In genomic region chr10:84910758-84911384, GRCm38 (mm10) we compare ENCODE assay signal across 12 mouse cellular contexts. TPM values are rescaled to one million over a fixed set of nuclear protein-coding genes. Genes with fewer than 3 reads are reported as not detected.
DNase-seq lines count a peak whose midpoint lies in the region; ATAC-seq and TF ChIP-seq lines count a peak whose summit lies in the region.
"Had no signal": no experiment of that assay in that cellular context is flagged by ENCODE, and none has a peak within 500 bp of the region (broad histone marks: within the 10 kb centered on the region; RNA-seq: fewer than 3 reads in every experiment).

No protein-coding gene starts in this region.

- peak overlapping the region; percentile 44; the same call in 1 of the 2 replicates for H3K27ac ChIP-seq in hindbrain, embryonic 13.5 days
- no peak overlapping the region for H3K27ac ChIP-seq in hindbrain, postnatal 0 days
- peak overlapping the region; percentile 84 for H3K27ac ChIP-seq in ES-E14 (ENCODE audit: insufficient read depth, low read depth, low read length, poor library complexity, severe bottlenecking)
- H3K27ac ChIP-seq in forebrain, embryonic 14.5 days (ENCODE audit: low read depth, low read length) = no peak overlapping the region
- H3K27ac ChIP-seq: embryonic facial prominence, embryonic 13.5 days had no signal

- in situ Hi-C loops in ES-E14 (cut with MboI; ENCODE audit: low sequenced_read_pairs in 2 of 2, unreplicated experiment in 2 of 2) = no loop called here

- peaks cover 31% of the 10 kb centered on the region for H3K4me1 ChIP-seq in hindbrain, embryonic 13.5 days (replicated peaks)
- peaks cover 14% of the 10 kb centered on the region for H3K4me1 ChIP-seq in hindbrain, postnatal 0 days (ENCODE audit: insufficient read depth, low read length)
- H3K4me1 ChIP-seq in E14TG2a.4 (replicated peaks; ENCODE audit: low read depth, low read length) (peaks cover 88% of the 10 kb centered on the region), ES-E14 (ENCODE audit: control insufficient read depth in 2 of 2, insufficient read depth in 2 of 2, low read length in 2 of 2, poor library complexity in 1 of 2) (peaks cover 6 to 30% of the 10 kb centered on the region in 2 experiments; a peak in 3 of 4 replicates)
- peaks cover 16% of the 10 kb centered on the region for H3K4me1 ChIP-seq in forebrain, embryonic 14.5 days (ENCODE audit: control insufficient read depth, insufficient read depth, low read length)

- no peak overlapping the region for H3K4me3 ChIP-seq in hindbrain, embryonic 13.5 days
- no peak overlapping the region for H3K4me3 ChIP-seq in hindbrain, postnatal 0 days (ENCODE audit: low read length)
- H3K4me3 ChIP-seq in E14TG2a.4 (replicated peaks; ENCODE audit: low read length) (peak overlapping the region; percentile 70), ES-E14 (ENCODE audit: insufficient read depth in 1 of 2, low read depth in 1 of 2, low read length in 2 of 2, poor library complexity in 1 of 2, severe bottlenecking in 1 of 2) (no peak overlapping the region)
- H3K4me3 ChIP-seq in forebrain, embryonic 14.5 days (ENCODE audit: low read depth, low read length) = no peak overlapping the region
- H3K4me3 ChIP-seq: embryonic facial prominence, embryonic 13.5 days had no signal

- no peak for ATAC-seq in hindbrain, embryonic 13.5 days (ENCODE audit: low FRiP score)
- ATAC-seq in hindbrain, postnatal 0 days = no peak
- peak; percentile 62 for ATAC-seq in forebrain, embryonic 14.5 days

- no peaks in the 10 kb centered on the region for H3K36me3 ChIP-seq in hindbrain, embryonic 13.5 days
- no peaks in the 10 kb centered on the region for H3K36me3 ChIP-seq in hindbrain, postnatal 0 days (ENCODE audit: insufficient read depth, low read length)
- H3K36me3 ChIP-seq in E14TG2a.4 (ENCODE audit: insufficient read depth, low read length) = no peaks in the 10 kb centered on the region
- H3K36me3 ChIP-seq in ES-E14 (ENCODE audit: control insufficient read depth, insufficient read depth, low read length, poor library complexity, severe bottlenecking) = no peaks in the 10 kb centered on the region; the same call in 1 of the 2 replicates
- H3K36me3 ChIP-seq in forebrain, embryonic 14.5 days (ENCODE audit: control insufficient read depth, insufficient read depth, low read length) = no peaks in the 10 kb centered on the region
- H3K36me3 ChIP-seq: embryonic facial prominence, embryonic 13.5 days had no signal

- H3K4me2 ChIP-seq in hindbrain, embryonic 13.5 days = no peak overlapping the region
- H3K4me2 ChIP-seq in hindbrain, postnatal 0 days (ENCODE audit: low read depth, low read length) = no peak overlapping the region
- H3K4me2 ChIP-seq in forebrain, embryonic 14.5 days (ENCODE audit: low read length) = no peak overlapping the region
- H3K4me2 ChIP-seq: embryonic facial prominence, embryonic 13.5 days had no signal

- DNase-seq in hindbrain, postnatal 0 days (ENCODE audit: low spot score) = no peak
- no peak for DNase-seq in ES-E14 (ENCODE audit: low read depth, low spot score)
- peak; percentile 55 for DNase-seq in forebrain, embryonic 14.5 days (ENCODE audit: low spot score)
- DNase-seq in layer of hippocampus, adult 9-11 months = no peak
- DNase-seq in urinary bladder, postnatal 14 days (ENCODE audit: low spot score) = no peak
- DNase-seq: cerebellum, adult 11 months; cerebellum, postnatal 25 days; heart, postnatal 10 days; right cerebral cortex, postnatal 25 days had no signal

- 27% methylated on average over 1 of the region's 1 CpGs for WGBS in hindbrain, embryonic 13.5 days
- 19% methylated on average over 1 of the region's 1 CpGs for WGBS in hindbrain, postnatal 0 days
- 0% methylated on average over 1 of the region's 1 CpGs for whole genome bisulfite sequencing in forebrain, embryonic 14.5 days

- TF ChIP-seq CTCF in hindbrain, postnatal 0 days (IDR thresholded peaks at IDR 0.05; ENCODE audit: low read depth) = no peak
- no peak for TF ChIP-seq CTCF in E14TG2a.4 (conservative IDR thresholded peaks at IDR 0.05; ENCODE audit: low read length)

- H3K9me3 ChIP-seq in hindbrain, embryonic 13.5 days = no peaks in the 10 kb centered on the region
- H3K9me3 ChIP-seq in hindbrain, postnatal 0 days (ENCODE audit: low read length) = no peaks in the 10 kb centered on the region
- no peaks in the 10 kb centered on the region for H3K9me3 ChIP-seq in E14TG2a.4 (ENCODE audit: low read length)
- no peaks in the 10 kb centered on the region for H3K9me3 ChIP-seq in ES-E14 (ENCODE audit: control insufficient read depth, insufficient read depth, low read depth, low read length)
- H3K9me3 ChIP-seq in forebrain, embryonic 14.5 days (replicated peaks; ENCODE audit: control insufficient read depth, low read length) = no peaks in the 10 kb centered on the region
- H3K9me3 ChIP-seq: embryonic facial prominence, embryonic 13.5 days had no signal

- H3K9ac ChIP-seq in hindbrain, embryonic 13.5 days = no peak overlapping the region
- no peak overlapping the region for H3K9ac ChIP-seq in hindbrain, postnatal 0 days (replicated peaks; ENCODE audit: low read length)
- H3K9ac ChIP-seq in ES-E14 (ENCODE audit: insufficient read depth, low read depth, low read length, poor library complexity, severe bottlenecking) = no peak overlapping the region
- no peak overlapping the region for H3K9ac ChIP-seq in forebrain, embryonic 14.5 days (ENCODE audit: low read length)
- H3K9ac ChIP-seq: embryonic facial prominence, embryonic 13.5 days had no signal

- H3K27me3 ChIP-seq in hindbrain, embryonic 13.5 days = no peaks in the 10 kb centered on the region
- no peaks in the 10 kb centered on the region for H3K27me3 ChIP-seq in hindbrain, postnatal 0 days (ENCODE audit: insufficient read depth, low read length)
- 0 out of 2 replicates have a peak, but pooled peaks cover 5% of the 10 kb centered on the region for H3K27me3 ChIP-seq in E14TG2a.4 (ENCODE audit: insufficient read depth, low read length)
- no peaks in the 10 kb centered on the region for H3K27me3 ChIP-seq in forebrain, embryonic 14.5 days (replicated peaks; ENCODE audit: control insufficient read depth, insufficient read depth, low read length)
- H3K27me3 ChIP-seq: embryonic facial prominence, embryonic 13.5 days had no signal

TF ChIP-seq in ES-E14, 5 proteins besides CTCF, POLR2A, EP300 and RAD21:
- TF ChIP-seq CHD2 (IDR thresholded peaks at IDR 0.05; ENCODE audit: low read depth, low read length) (no peak; the same call in 1 of the 2 replicates), ZNF384 (IDR thresholded peaks at IDR 0.05; ENCODE audit: low read depth, low read length) (no peak), ZC3H11A (IDR thresholded peaks at IDR 0.05; ENCODE audit: borderline replicate concordance, low read depth, low read length) (no peak), MAFK (IDR thresholded peaks at IDR 0.05; ENCODE audit: insufficient read depth, low read depth, low read length) (no peak), HCFC1 (IDR thresholded peaks at IDR 0.05; ENCODE audit: borderline replicate concordance, insufficient read depth, low read length) (no peak)

RNA-seq across cellular contexts. Expression of gene Ric8b, which starts 6.5 kb away (rescaled TPM):
- polyA plus RNA-seq in hindbrain, embryonic 13.5 days (2015; fragmentation: Nextera tagmentation; extraction: Ambion mirVana) = 49.6 and 49.9 TPM in 2 replicates
- 47.6 and 49.6 TPM in 2 replicates for total RNA-seq in hindbrain, postnatal 0 days (2014; rRNA removed)
- polyA plus RNA-seq in hindbrain, postnatal 0 days (2015; fragmentation: Nextera tagmentation; extraction: Ambion mirVana) = 30.6 and 33.8 TPM in 2 replicates
- total RNA-seq in ES-E14 (2012; rRNA removed) = 17.2 TPM in 2 replicates
- polyA plus RNA-seq in forebrain, embryonic 14.5 days (2014; fragmentation: Nextera tagmentation; extraction: Ambion mirVana) = 31.2 and 36.8 TPM in 2 replicates

Comparison
In these comparisons a context has a peak if more than half of its experiments do, and no peak if none do; other contexts are left out.
1. H3K27ac ChIP-seq: peak in hindbrain, embryonic 13.5 days (single experiment) and ES-E14 (single experiment); none in hindbrain, postnatal 0 days (single experiment) and forebrain, embryonic 14.5 days (single experiment).